Mouse (Mus musculus): ENCODE data around the gene Olfr272. TPM values are rescaled to one million over a fixed set of nuclear protein-coding genes. Genes with fewer than 3 reads are reported as not detected.

The Olfr272 gene
- polyA plus RNA-seq, 1 experiment from 2014 or later: not detected

- WGBS: 92% methylated on average over 9 of the region's 9 CpGs
- H3K4me2 ChIP-seq (replicated peaks; ENCODE audit: low read depth, low read length): no peak overlapping the region
Observed at GRCm38 (mm10) chr4:52864156-52864555, 54.8 kb downstream of the Olfr272 start.

More at GRCm38 (mm10) chr4:52864156-52864555, 54.8 kb downstream of the Olfr272 start:
- H3K27me3 ChIP-seq (ENCODE audit: insufficient read depth, low read length): no peaks in the 10 kb centered on the region
- no peaks in the 10 kb centered on the region for H3K36me3 ChIP-seq (ENCODE audit: insufficient read depth, low read length)
- H3K4me3 ChIP-seq (ENCODE audit: low read length): no peak overlapping the region
- no peak overlapping the region for H3K27ac ChIP-seq (ENCODE audit: low read length)
- no peak for ATAC-seq (ENCODE audit: low FRiP score, low TSS enrichment)
- H3K9me3 ChIP-seq (ENCODE audit: low read length): no peaks in the 10 kb centered on the region
- H3K9ac ChIP-seq (replicated peaks; ENCODE audit: low read length): no peak overlapping the region
- no peaks in the 10 kb centered on the region for H3K4me1 ChIP-seq (ENCODE audit: insufficient read depth, low read length)

Other genes starting within 250 kb of the Olfr272 start
- gene Olfr275, start 104.6 kb downstream of the Olfr272 start, polyA plus RNA-seq (2015; fragmentation: Nextera tagmentation; extraction: Ambion mirVana): not detected in 2 replicates
- gene Olfr273, start 59.9 kb downstream of the Olfr272 start, polyA plus RNA-seq (2015; fragmentation: Nextera tagmentation; extraction: Ambion mirVana): not detected in 2 replicates
- gene Olfr270, start 45.4 kb upstream of the Olfr272 start, polyA plus RNA-seq (2015; fragmentation: Nextera tagmentation; extraction: Ambion mirVana): not detected in 2 replicates
- gene Nipsnap3a, start 70.1 kb upstream of the Olfr272 start, polyA plus RNA-seq (2015; fragmentation: Nextera tagmentation; extraction: Ambion mirVana): 0.37 TPM in 1 of 2 replicates, not detected in the other
- gene Nipsnap3b, start 92.7 kb upstream of the Olfr272 start, polyA plus RNA-seq (2015; fragmentation: Nextera tagmentation; extraction: Ambion mirVana): 78.3 and 80.2 TPM in 2 replicates
- gene Abca1, start 240.7 kb upstream of the Olfr272 start, polyA plus RNA-seq (2015; fragmentation: Nextera tagmentation; extraction: Ambion mirVana): 4.5 and 4.8 TPM in 2 replicates